Comparison of ENCODE assay signal across 20 mouse cellular contexts in the genomic region with DNA sequence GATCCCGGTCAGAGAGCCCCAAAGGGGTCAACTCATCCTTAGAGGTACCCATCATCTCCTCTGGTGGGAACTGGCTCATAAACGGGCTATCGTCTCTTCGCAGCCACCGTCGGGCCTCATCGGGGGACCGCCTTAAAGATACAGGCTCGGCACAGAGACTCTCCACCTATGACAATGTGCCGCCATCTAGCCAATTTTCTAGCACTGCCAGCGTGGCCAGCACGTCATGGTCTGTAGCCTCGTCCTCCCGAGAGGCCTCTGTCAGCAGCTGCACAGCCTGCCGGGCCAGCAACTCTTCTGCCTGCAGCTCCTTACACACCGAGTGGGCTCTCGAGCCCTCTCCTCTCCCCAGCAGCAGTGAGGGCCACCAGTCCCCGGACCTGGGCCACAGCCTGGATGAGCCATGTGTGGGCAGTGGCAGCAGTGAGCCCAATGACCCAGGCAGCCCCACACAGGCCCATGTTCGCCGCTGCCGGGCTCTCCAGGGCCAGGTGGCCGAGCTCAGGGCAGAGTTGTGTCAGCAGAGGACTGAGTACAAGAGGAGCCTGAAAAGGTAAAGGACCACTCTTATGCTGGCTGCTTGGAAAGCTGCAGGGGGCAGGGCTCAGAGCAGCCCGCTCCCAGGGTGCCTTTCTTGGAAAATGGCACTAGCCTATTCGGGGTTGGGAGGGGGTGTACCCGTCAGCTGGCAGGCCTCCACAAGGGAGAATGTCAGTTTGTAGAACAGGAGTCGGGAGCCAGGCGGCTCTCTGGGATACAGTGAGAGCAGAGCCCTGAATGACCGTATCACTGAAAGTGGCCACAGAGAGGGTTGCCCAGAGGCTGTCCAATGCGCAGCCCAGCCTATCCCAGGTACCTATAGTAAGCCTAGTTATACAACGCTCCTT.
DNase-seq lines count a peak whose midpoint lies in the region; ATAC-seq and TF ChIP-seq lines count a peak whose summit lies in the region.
"Had no signal": no experiment of that assay in that cellular context is flagged by ENCODE, and none has a peak within 500 bp of the region (broad histone marks: within the 10 kb centered on the region; RNA-seq: fewer than 3 reads in every experiment).

No protein-coding gene starts in this region.

- H3K27ac ChIP-seq in forebrain, postnatal 0 days (ENCODE audit: low read depth, low read length) = no peak overlapping the region
- H3K27ac ChIP-seq in forebrain, embryonic 12.5 days = no peak overlapping the region
- no peak overlapping the region for H3K27ac ChIP-seq in hindbrain, embryonic 15.5 days (replicated peaks)
- no peak overlapping the region for H3K27ac ChIP-seq in neural tube, embryonic 11.5 days (ENCODE audit: low read depth, low read length)
- H3K27ac ChIP-seq: embryonic facial prominence, embryonic 12.5 days; heart, embryonic 15.5 days; intestine, embryonic 15.5 days; left cerebral cortex, adult 2 months; limb, embryonic 15.5 days; neural tube, embryonic 13.5 days had no signal

- no peak for ATAC-seq in forebrain, postnatal 0 days
- no peak for ATAC-seq in forebrain, embryonic 12.5 days (ENCODE audit: low FRiP score)
- ATAC-seq in hindbrain, embryonic 15.5 days (ENCODE audit: low FRiP score, low read depth) = peak; percentile 21; the same call in 1 of the 2 replicates
- no peak for ATAC-seq in neural tube, embryonic 11.5 days (ENCODE audit: insufficient read depth, low FRiP score, low TSS enrichment)
- ATAC-seq in megakaryocyte-erythroid progenitor cell, adult 5-6 weeks (replicated peaks; ENCODE audit: low FRiP score, low TSS enrichment, poor library complexity, severe bottlenecking) = no peak
- ATAC-seq: intestine, embryonic 15.5 days had no signal

- no peak overlapping the region for H3K4me3 ChIP-seq in forebrain, postnatal 0 days (ENCODE audit: low read depth, low read length)
- no peak overlapping the region for H3K4me3 ChIP-seq in forebrain, embryonic 12.5 days (replicated peaks)
- H3K4me3 ChIP-seq in hindbrain, embryonic 15.5 days = no peak overlapping the region
- H3K4me3 ChIP-seq in neural tube, embryonic 11.5 days (ENCODE audit: low read depth, low read length) = no peak overlapping the region
- H3K4me3 ChIP-seq: embryonic facial prominence, embryonic 12.5 days; heart, embryonic 15.5 days; intestine, embryonic 15.5 days; left cerebral cortex, adult 2 months; limb, embryonic 15.5 days; neural tube, embryonic 13.5 days had no signal

- H3K9me3 ChIP-seq in forebrain, postnatal 0 days (ENCODE audit: low read length) = no peaks in the 10 kb centered on the region
- no peaks in the 10 kb centered on the region for H3K9me3 ChIP-seq in forebrain, embryonic 12.5 days
- H3K9me3 ChIP-seq in hindbrain, embryonic 15.5 days = no peaks in the 10 kb centered on the region
- no peaks in the 10 kb centered on the region for H3K9me3 ChIP-seq in neural tube, embryonic 11.5 days (ENCODE audit: control insufficient read depth, low read length)
- H3K9me3 ChIP-seq: embryonic facial prominence, embryonic 12.5 days; heart, embryonic 15.5 days; intestine, embryonic 15.5 days; limb, embryonic 15.5 days; neural tube, embryonic 13.5 days had no signal

- no peak for TF ChIP-seq CTCF in forebrain, postnatal 0 days (IDR thresholded peaks at IDR 0.05; ENCODE audit: low read depth)

- no peaks in the 10 kb centered on the region for H3K36me3 ChIP-seq in forebrain, postnatal 0 days (ENCODE audit: insufficient read depth)
- H3K36me3 ChIP-seq in forebrain, embryonic 12.5 days (replicated peaks) = no peaks in the 10 kb centered on the region
- no peaks in the 10 kb centered on the region for H3K36me3 ChIP-seq in hindbrain, embryonic 15.5 days
- H3K36me3 ChIP-seq in neural tube, embryonic 11.5 days (ENCODE audit: control insufficient read depth, insufficient read depth, low read length) = no peaks in the 10 kb centered on the region
- H3K36me3 ChIP-seq: embryonic facial prominence, embryonic 12.5 days; heart, embryonic 15.5 days; intestine, embryonic 15.5 days; limb, embryonic 15.5 days; neural tube, embryonic 13.5 days had no signal

- H3K4me1 ChIP-seq in forebrain, postnatal 0 days (ENCODE audit: insufficient read depth) = no peaks in the 10 kb centered on the region
- peaks cover 11% of the 10 kb centered on the region for H3K4me1 ChIP-seq in forebrain, embryonic 12.5 days
- H3K4me1 ChIP-seq in hindbrain, embryonic 15.5 days (replicated peaks) = peaks cover 24% of the 10 kb centered on the region
- H3K4me1 ChIP-seq in neural tube, embryonic 11.5 days (ENCODE audit: control insufficient read depth, insufficient read depth, low read length) = peaks cover 8% of the 10 kb centered on the region

- WGBS in forebrain, postnatal 0 days = 74% methylated on average over 30 of the region's 30 CpGs
- WGBS in forebrain, embryonic 12.5 days = 80% methylated on average over 30 of the region's 30 CpGs
- 54% methylated on average over 30 of the region's 30 CpGs for WGBS in hindbrain, embryonic 15.5 days
- 81% methylated on average over 30 of the region's 30 CpGs for WGBS in neural tube, embryonic 11.5 days

- no peak overlapping the region for H3K4me2 ChIP-seq in forebrain, postnatal 0 days (ENCODE audit: low read depth)
- no peak overlapping the region for H3K4me2 ChIP-seq in forebrain, embryonic 12.5 days
- H3K4me2 ChIP-seq in hindbrain, embryonic 15.5 days = peak overlapping the region; percentile 14; the same call in 1 of the 2 replicates
- no peak overlapping the region for H3K4me2 ChIP-seq in neural tube, embryonic 11.5 days (ENCODE audit: low read depth)
- H3K4me2 ChIP-seq: embryonic facial prominence, embryonic 12.5 days; heart, embryonic 15.5 days; intestine, embryonic 15.5 days; limb, embryonic 15.5 days; lung, embryonic 14.5 days; neural tube, embryonic 13.5 days had no signal

- H3K27me3 ChIP-seq in forebrain, postnatal 0 days (ENCODE audit: insufficient read depth, low read length) = no peaks in the 10 kb centered on the region
- H3K27me3 ChIP-seq in forebrain, embryonic 12.5 days = no peaks in the 10 kb centered on the region
- H3K27me3 ChIP-seq in hindbrain, embryonic 15.5 days = no peaks in the 10 kb centered on the region
- H3K27me3 ChIP-seq in neural tube, embryonic 11.5 days (ENCODE audit: control insufficient read depth, insufficient read depth, low read length) = no peaks in the 10 kb centered on the region
- H3K27me3 ChIP-seq: embryonic facial prominence, embryonic 12.5 days; intestine, embryonic 15.5 days; neural tube, embryonic 13.5 days had no signal

- no peak overlapping the region for H3K9ac ChIP-seq in forebrain, postnatal 0 days
- H3K9ac ChIP-seq in forebrain, embryonic 12.5 days = no peak overlapping the region
- H3K9ac ChIP-seq in hindbrain, embryonic 15.5 days = no peak overlapping the region
- H3K9ac ChIP-seq in neural tube, embryonic 11.5 days (ENCODE audit: low read length) = 0 out of 2 replicates have a peak overlapping the region, but pooled peaks have one; percentile 20
- H3K9ac ChIP-seq: embryonic facial prominence, embryonic 12.5 days; heart, embryonic 15.5 days; intestine, embryonic 15.5 days; limb, embryonic 15.5 days; lung, embryonic 14.5 days; neural tube, embryonic 13.5 days had no signal

- peak; percentile 37 for DNase-seq in forebrain, postnatal 0 days
- DNase-seq in ovary, postnatal 36 days (ENCODE audit: low spot score) = peak; percentile 3
- DNase-seq in ovary, adult 18-20 months (ENCODE audit: low spot score) = no peak
- DNase-seq in neural tube, embryonic 11.5 days (ENCODE audit: low spot score) = no peak
- no peak for DNase-seq in testis, postnatal 10 days (ENCODE audit: low spot score)
- DNase-seq: adrenal gland, postnatal 25 days; B cell, adult 2 months; cerebellum, postnatal 25 days; gastrocnemius, postnatal 25 days; lung, embryonic 14.5 days; right cerebral cortex, adult 18-20 months had no signal

Comparison
In these comparisons a context has a peak if more than half of its experiments do, and no peak if none do; other contexts are left out.
1. DNase-seq: peak in forebrain, postnatal 0 days (single experiment) and ovary, postnatal 36 days (single experiment); none in ovary, adult 18-20 months (single experiment), neural tube, embryonic 11.5 days (single experiment) and testis, postnatal 10 days (single experiment).